ENCODE assay signal across 22 mouse cellular contexts in the genomic region with DNA sequence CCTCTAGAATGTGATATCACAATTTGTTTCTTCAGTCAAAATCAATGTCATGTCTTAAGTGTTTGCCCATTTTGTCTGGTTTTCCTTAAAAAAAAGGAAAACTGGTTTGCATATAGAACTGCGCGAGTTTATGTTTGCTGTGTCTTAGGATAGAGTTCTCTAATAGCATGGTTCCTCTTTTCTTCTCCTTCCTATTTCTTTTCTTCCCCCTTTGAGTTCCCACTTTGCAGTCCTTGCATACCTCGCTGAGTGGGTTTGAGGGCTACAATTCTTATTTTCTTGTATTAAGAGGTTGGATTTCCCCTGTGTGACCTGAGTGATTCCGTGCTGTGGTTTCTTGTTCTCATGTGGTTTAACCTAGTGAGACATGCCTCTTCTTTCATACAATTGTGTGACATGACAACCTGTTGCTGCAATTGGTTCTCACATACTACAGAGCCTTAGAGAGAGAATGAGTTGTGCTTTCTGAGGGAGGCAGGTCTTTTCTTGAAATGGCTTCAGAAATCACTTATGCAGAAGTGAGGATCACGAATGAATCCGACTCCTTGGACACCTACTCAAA. TPM values are rescaled to one million over a fixed set of nuclear protein-coding genes. Genes with fewer than 3 reads are reported as not detected.
DNase-seq lines count a peak whose midpoint lies in the region; ATAC-seq and TF ChIP-seq lines count a peak whose summit lies in the region.
"Had no signal": no experiment of that assay in that cellular context is flagged by ENCODE, and none has a peak within 500 bp of the region (broad histone marks: within the 10 kb centered on the region; RNA-seq: fewer than 3 reads in every experiment).

A gene (plus strand): TSS at position 492 of the 562 bp plus-strand sequence.

- intact Hi-C loops in left cerebral cortex, postnatal 14 days (cut with DNase I) = no loop called here
- intact Hi-C loops in left cerebral cortex, adult 2 months (cut with DNase I) = no loop called here
- intact Hi-C loops in heart, postnatal 25 days (cut with DNase I) = no loop called here

- H3K4me3 ChIP-seq in left cerebral cortex, adult 2 months = no peak within 1 kb of the TSS
- H3K4me3 ChIP-seq: embryonic facial prominence, embryonic 13.5 days; forebrain, embryonic 12.5 days; heart, adult 2 months; hindbrain, embryonic 13.5 days had no signal

- peak; percentile 99 for ATAC-seq in granulocyte monocyte progenitor cell, adult 5-6 weeks (replicated peaks; ENCODE audit: poor library complexity, severe bottlenecking)
- ATAC-seq in megakaryocyte progenitor cell, adult 5-6 weeks (replicated peaks; ENCODE audit: poor library complexity) = peak; percentile 95
- ATAC-seq: forebrain, embryonic 16.5 days; hindbrain, postnatal 0 days had no signal

- no peak within 1 kb of the TSS for H3K27ac ChIP-seq in left cerebral cortex, adult 2 months
- H3K27ac ChIP-seq: embryonic facial prominence, embryonic 13.5 days; forebrain, embryonic 12.5 days; heart, adult 2 months; hindbrain, embryonic 13.5 days; hindbrain, postnatal 0 days had no signal

- peak; percentile 3 for DNase-seq in lung, postnatal 36 days
- DNase-seq in lung, postnatal 25 days (ENCODE audit: low spot score) = no peak
- DNase-seq in left cerebral cortex, postnatal 14 days (ENCODE audit: low spot score in 2 of 2) = no peak
- no peak for DNase-seq in left cerebral cortex, adult 2 months (ENCODE audit: extremely low spot score in 1 of 2, low spot score in 2 of 2)
- no peak for DNase-seq in heart, postnatal 25 days (ENCODE audit: low spot score)
- DNase-seq: adrenal gland, adult 2 months; adrenal gland, postnatal 25 days; cerebellum, adult 11 months; cerebellum, adult 8-10 months; cerebellum, postnatal 14 days; gastrocnemius, postnatal 36 days; heart, adult 2 months; heart, postnatal 4 days had no signal

- no peak for TF ChIP-seq CTCF in left cerebral cortex, adult 2 months (IDR thresholded peaks at IDR 0.05)

RNA-seq across cellular contexts. Expression of the gene that starts here (rescaled TPM):
- not detected in 2 replicates for total RNA-seq in granulocyte monocyte progenitor cell, adult 5-6 weeks (2014; fragmentation: Nextera tagmentation)
- not detected in 2 replicates for total RNA-seq in granulocyte monocyte progenitor cell, adult 5-6 weeks (2017)
- not detected in 2 replicates for total RNA-seq in megakaryocyte progenitor cell, adult 5-6 weeks (2015)
- not detected in 2 replicates for total RNA-seq in megakaryocyte progenitor cell, adult 5-6 weeks (2017)
- not detected for total RNA-seq in left cerebral cortex, postnatal 14 days (2021)
- total RNA-seq in left cerebral cortex, adult 2 months (2021) = not detected
- not detected for total RNA-seq in heart, postnatal 25 days (2021)
- total RNA-seq: adrenal gland, adult 2 months; adrenal gland, postnatal 25 days; ES-E14; gastrocnemius, adult 8-10 months; gastrocnemius, postnatal 36 days; heart, adult 2 months; heart, postnatal 4 days; hindbrain, postnatal 0 days had no signal

Comparison
In these comparisons a context has a peak if more than half of its experiments do, and no peak if none do; other contexts are left out.
1. Peak in ATAC-seq in granulocyte monocyte progenitor cell, adult 5-6 weeks; RNA of the gene not detected or under 1 TPM.
2. Peak in ATAC-seq in megakaryocyte progenitor cell, adult 5-6 weeks; RNA of the gene not detected or under 1 TPM.